Comparison of ENCODE assay signal across 16 mouse cellular contexts in genomic region chr2:143114716-143115115, GRCm38 (mm10). TPM values are rescaled to one million over a fixed set of nuclear protein-coding genes. Genes with fewer than 3 reads are reported as not detected.
DNase-seq lines count a peak whose midpoint lies in the region; ATAC-seq and TF ChIP-seq lines count a peak whose summit lies in the region.
"Had no signal": no experiment of that assay in that cellular context is flagged by ENCODE, and none has a peak within 500 bp of the region (broad histone marks: within the 10 kb centered on the region; RNA-seq: fewer than 3 reads in every experiment).

No protein-coding gene starts in this region.

- H3K4me1 ChIP-seq in cerebellum, adult 2 months (ENCODE audit: control insufficient read depth, insufficient read depth, low read length): peaks cover 9% of the 10 kb centered on the region
- no peaks in the 10 kb centered on the region; the same call in 1 of the 2 replicates for H3K4me1 ChIP-seq in kidney, adult 2 months (ENCODE audit: control insufficient read depth, insufficient read depth, low read length)
- H3K4me1 ChIP-seq: midbrain, embryonic 10.5 days had no signal

- no peak overlapping the region for H3K27ac ChIP-seq in cerebellum, adult 2 months (ENCODE audit: insufficient read depth, low read length)
- H3K27ac ChIP-seq in kidney, adult 2 months (ENCODE audit: insufficient read depth, low read depth, low read length): no peak overlapping the region
- H3K27ac ChIP-seq: midbrain, embryonic 10.5 days; neural tube, embryonic 15.5 days had no signal

- H3K27me3 ChIP-seq in cerebellum, adult 2 months (ENCODE audit: control insufficient read depth, insufficient read depth, low read length): no peaks in the 10 kb centered on the region
- H3K27me3 ChIP-seq in kidney, adult 2 months (replicated peaks; ENCODE audit: control insufficient read depth, insufficient read depth, low read length): no peaks in the 10 kb centered on the region
- H3K27me3 ChIP-seq: neural tube, embryonic 15.5 days had no signal

- no peak for DNase-seq in frontal cortex, postnatal 25 days (ENCODE audit: low spot score in 2 of 2)
- peak; percentile 59 to 66 for DNase-seq in cerebellum, adult 2 months
- peak; percentile 46 to 68 for DNase-seq in layer of hippocampus, adult 8-10 months (ENCODE audit: low spot score in 2 of 2)
- peak; percentile 60 to 62 for DNase-seq in right cerebral cortex, adult 2 months (ENCODE audit: low spot score in 2 of 2)
- DNase-seq in kidney, adult 2 months: no peak
- no peak for DNase-seq in urinary bladder, postnatal 4 days (ENCODE audit: low spot score in 2 of 2)
- DNase-seq in T-cell, adult 2 months (ENCODE audit: low spot score): no peak
- DNase-seq: adrenal gland, adult 2 months; thymus, postnatal 14 days had no signal

- no peaks in the 10 kb centered on the region for H3K36me3 ChIP-seq in kidney, adult 2 months (ENCODE audit: control insufficient read depth, insufficient read depth, low read length)
- H3K36me3 ChIP-seq: midbrain, embryonic 10.5 days; neural tube, embryonic 15.5 days had no signal

- no peak for TF ChIP-seq POLR2A in cerebellum, adult 2 months (IDR thresholded peaks at IDR 0.05; ENCODE audit: borderline replicate concordance, insufficient read depth, low read length)
- TF ChIP-seq POLR2A in kidney, adult 2 months (IDR thresholded peaks at IDR 0.05; ENCODE audit: low read depth, low read length): no peak

- H3K4me3 ChIP-seq in cerebellum, adult 2 months (replicated peaks; ENCODE audit: insufficient read depth, low read depth, low read length): no peak overlapping the region
- H3K4me3 ChIP-seq in kidney, adult 2 months (ENCODE audit: insufficient read depth, low read depth, low read length): no peak overlapping the region
- H3K4me3 ChIP-seq: midbrain, embryonic 10.5 days; neural tube, embryonic 15.5 days had no signal

- no peak for TF ChIP-seq CTCF in cerebellum, adult 2 months (IDR thresholded peaks at IDR 0.05; ENCODE audit: borderline replicate concordance, insufficient read depth, low read depth, low read length)
- no peak for TF ChIP-seq CTCF in kidney, adult 2 months (conservative IDR thresholded peaks at IDR 0.05; ENCODE audit: insufficient read depth, insufficient read length, low read depth, low read length)

- peak; percentile 71 for ATAC-seq in frontal cortex, adult (ENCODE audit: low TSS enrichment)
- ATAC-seq: inflammation-experienced regulatory T-cells, adult 6 months had no signal

- WGBS in cerebellum, adult 2 months: 43% methylated on average over 4 of the region's 4 CpGs
- 61% methylated on average over 4 of the region's 4 CpGs for WGBS in kidney, adult 2 months

RNA-seq across cellular contexts. Expression of gene Otor, which starts 36.4 kb away (rescaled TPM):
- polyA plus RNA-seq in cerebellum, adult 2 months (2012; rRNA removed): not detected in 2 replicates
- not detected for total RNA-seq in layer of hippocampus, adult 8-10 months (2022)
- polyA plus RNA-seq in kidney, adult 2 months (2012; rRNA removed): not detected in 2 replicates
- total RNA-seq: adrenal gland, adult 2 months had no signal
- polyA plus RNA-seq: adrenal gland, adult 2 months; C2C12; cortical plate, adult 2 months; inflammation-experienced regulatory T-cells, adult 6 months; liver, embryonic 16.5 days had no signal

RNA-seq across cellular contexts. Expression of gene Snrpb2, which starts 51.9 kb away (rescaled TPM):
- 21.0 and 22.6 TPM in 2 replicates for polyA plus RNA-seq in cerebellum, adult 2 months (2012; rRNA removed)
- total RNA-seq in layer of hippocampus, adult 8-10 months (2022): 10 to 100 TPM; 36.1 to 40.8 (median 37.4) TPM
- 3.4 and 5.3 TPM in 2 replicates for polyA plus RNA-seq in kidney, adult 2 months (2012; rRNA removed)

Comparison
In these comparisons a context has a peak if more than half of its experiments do, and no peak if none do; other contexts are left out.
1. DNase-seq: peak in cerebellum, adult 2 months (2 of 2), layer of hippocampus, adult 8-10 months (2 of 2) and right cerebral cortex, adult 2 months (2 of 2); none in frontal cortex, postnatal 25 days (0 of 2), kidney, adult 2 months (single experiment), urinary bladder, postnatal 4 days (0 of 2) and T-cell, adult 2 months (single experiment).